Mouse (Mus musculus) MEL (cell line): ENCODE measurements around the gene Hist1h3a. TPM values are rescaled to one million over a fixed set of nuclear protein-coding genes. Genes with fewer than 3 reads are reported as not detected.

ENCODE experiments used
- DNase-seq: peaks from one replicate; pipeline ENCODE4 v3.0.0; 2011; ENCODE audit warnings: low read depth, low spot score
- H3K27ac ChIP-seq: 2 replicates; pipeline ENCODE4 v1.5.1; 2012; ENCODE audit warnings: low read depth, mild to moderate bottlenecking, control low read depth, low read length, moderate library complexity; ENCODE audit not compliant: control insufficient read depth
- H3K27me3 ChIP-seq, 2 experiments: fragments of 150-350 bp in 1 of 2; sonication (generic) in 1 of 2; 2 replicates each; pipeline ENCODE4 v1.6.1; 2012; ENCODE audit warnings: low read length in 2 of 2, mild to moderate bottlenecking in 2 of 2, improper control_type of control experiment in 1 of 2, moderate library complexity in 1 of 2; ENCODE audit not compliant: insufficient read depth in 2 of 2, control insufficient read depth in 1 of 2
- H3K36me3 ChIP-seq, 2 experiments: 2 replicates each; pipeline ENCODE4 v1.6.1; 2012 to 2014; ENCODE audit warnings: low read length in 2 of 2, improper control_type of control experiment in 1 of 2, inconsistent platforms in 1 of 2, mild to moderate bottlenecking in 1 of 2; ENCODE audit not compliant: insufficient read depth in 2 of 2, control insufficient read depth in 1 of 2
- H3K4me1 ChIP-seq, 2 experiments: fragments of 150-350 bp in 1 of 2; sonication (generic) in 1 of 2; 2 replicates each; pipeline ENCODE4 v1.6.1; 2012; ENCODE audit warnings: low read length in 2 of 2, improper control_type of control experiment in 1 of 2, mild to moderate bottlenecking in 1 of 2; ENCODE audit not compliant: insufficient read depth in 2 of 2, control insufficient read depth in 1 of 2
- H3K4me3 ChIP-seq, 2 experiments: fragments of 150-350 bp in 1 of 2; sonication (generic) in 1 of 2; 2 replicates each; pipeline ENCODE4 v1.5.1; 2012; ENCODE audit warnings: low read depth in 2 of 2, low read length in 2 of 2, mild to moderate bottlenecking in 2 of 2, moderate library complexity in 2 of 2, control low read depth in 1 of 2, improper control_type of control experiment in 1 of 2; ENCODE audit not compliant: control insufficient read depth in 1 of 2, insufficient read depth in 1 of 2
- H3K79me2 ChIP-seq: 2 replicates; pipeline ENCODE4 v1.6.1; 2012; ENCODE audit warnings: mild to moderate bottlenecking, low read length, moderate library complexity; ENCODE audit not compliant: control insufficient read depth, poor library complexity, insufficient read depth
- H3K9ac ChIP-seq: 2 replicates; pipeline ENCODE4 v1.6.1; 2012; ENCODE audit warnings: low read depth, mild to moderate bottlenecking, control low read depth, low read length, moderate library complexity; ENCODE audit not compliant: control insufficient read depth, poor library complexity, severe bottlenecking
- H3K9me3 ChIP-seq: fragments of 150-350 bp; sonication (generic); replicated peaks from 2 replicates; pipeline ENCODE4 v1.6.1; 2012; ENCODE audit warnings: mild to moderate bottlenecking, low read length, improper control_type of control experiment, moderate library complexity; ENCODE audit not compliant: insufficient read depth
- CHD2 ChIP-seq: IDR thresholded peaks from 2 replicates; pipeline ENCODE4 v1.6.1; 2011; ENCODE audit warnings: low read length, improper control_type of control experiment
- E2F4 ChIP-seq: IDR thresholded peaks from 2 replicates; pipeline ENCODE4 v1.6.1; 2011; ENCODE audit warnings: low read depth, low read length, improper control_type of control experiment, borderline replicate concordance
- ETS1 ChIP-seq: IDR thresholded peaks from 2 replicates; pipeline ENCODE4 v1.6.1; 2012; ENCODE audit warnings: low read depth, mild to moderate bottlenecking, inconsistent platforms, low read length, improper control_type of control experiment, moderate library complexity
- MAFK ChIP-seq: IDR thresholded peaks from 2 replicates; pipeline ENCODE4 v1.6.1; 2011; ENCODE audit warnings: low read depth, mild to moderate bottlenecking, low read length, improper control_type of control experiment, borderline replicate concordance
- MEF2A ChIP-seq: IDR thresholded peaks from 2 replicates; pipeline ENCODE4 v1.6.1; 2014; ENCODE audit warnings: low read depth, mild to moderate bottlenecking, inconsistent platforms, low read length, improper control_type of control experiment; ENCODE audit not compliant: poor library complexity, insufficient replicate concordance, severe bottlenecking; ENCODE audit errors: extremely low read depth
- MYB ChIP-seq: IDR thresholded peaks from 2 replicates; pipeline ENCODE4 v1.6.1; 2011; ENCODE audit warnings: mild to moderate bottlenecking, low read depth, low read length, improper control_type of control experiment
- POLR2A ChIP-seq, 2 experiments: IDR thresholded peaks; 2 replicates each; pipeline ENCODE4 v1.6.1; 2011 to 2012; ENCODE audit warnings: low read length in 2 of 2, mild to moderate bottlenecking in 2 of 2, control low read depth in 1 of 2, improper control_type of control experiment in 1 of 2, low read depth in 1 of 2, moderate library complexity in 1 of 2; ENCODE audit not compliant: control insufficient read depth in 1 of 2, insufficient read depth in 1 of 2, poor library complexity in 1 of 2
- POLR2AphosphoS5 ChIP-seq: IDR thresholded peaks from 2 replicates; pipeline ENCODE4 v1.6.1; 2012; ENCODE audit warnings: low read depth, borderline replicate concordance, mild to moderate bottlenecking, inconsistent platforms, low read length, moderate library complexity, mixed read lengths
- SIN3A ChIP-seq: IDR thresholded peaks from 2 replicates; pipeline ENCODE4 v1.6.1; 2012; ENCODE audit warnings: low read length, improper control_type of control experiment, inconsistent platforms
- TBP ChIP-seq: IDR thresholded peaks from 2 replicates; pipeline ENCODE4 v1.8.0; 2011; ENCODE audit warnings: low read depth, low read length, improper control_type of control experiment
- TCF12 ChIP-seq: IDR thresholded peaks from 2 replicates; pipeline ENCODE4 v1.6.1; 2014; ENCODE audit warnings: low read depth, mild to moderate bottlenecking, inconsistent platforms, low read length, improper control_type of control experiment, moderate library complexity
- UBTF ChIP-seq: IDR thresholded peaks from 2 replicates; pipeline ENCODE4 v1.6.1; 2012; ENCODE audit warnings: low read depth, mild to moderate bottlenecking, inconsistent platforms, low read length, improper control_type of control experiment, moderate library complexity, borderline replicate concordance; ENCODE audit not compliant: insufficient read depth
- polyA plus RNA-seq, 2 experiments: library from polyadenylated mRNA; stranded (reverse) in 1 of 2; unstranded in 1 of 2; fragments of >175 nt in 1 of 2; fragments of >200 nt in 1 of 2; gene quantifications; 2 replicates each; pipeline versions ENCODE4 v1.2.1 to v1.2.4; 2012; ENCODE audit warnings: low replicate concordance in 2 of 2, low read depth in 1 of 2; ENCODE audit not compliant: insufficient read length in 2 of 2, insufficient read depth in 1 of 2, missing spikeins in 1 of 2
- total RNA-seq: library from RNA; depleted of rRNA; stranded (reverse); fragments of 300-350 nt; gene quantifications from 2 replicates; pipeline ENCODE4 v1.2.3, GENCODE M21; 2012

Hist1h3a gene
- total and polyA plus RNA-seq, 3 experiments: 6.5 to 1,097 TPM; not detected in 1

DNA sequence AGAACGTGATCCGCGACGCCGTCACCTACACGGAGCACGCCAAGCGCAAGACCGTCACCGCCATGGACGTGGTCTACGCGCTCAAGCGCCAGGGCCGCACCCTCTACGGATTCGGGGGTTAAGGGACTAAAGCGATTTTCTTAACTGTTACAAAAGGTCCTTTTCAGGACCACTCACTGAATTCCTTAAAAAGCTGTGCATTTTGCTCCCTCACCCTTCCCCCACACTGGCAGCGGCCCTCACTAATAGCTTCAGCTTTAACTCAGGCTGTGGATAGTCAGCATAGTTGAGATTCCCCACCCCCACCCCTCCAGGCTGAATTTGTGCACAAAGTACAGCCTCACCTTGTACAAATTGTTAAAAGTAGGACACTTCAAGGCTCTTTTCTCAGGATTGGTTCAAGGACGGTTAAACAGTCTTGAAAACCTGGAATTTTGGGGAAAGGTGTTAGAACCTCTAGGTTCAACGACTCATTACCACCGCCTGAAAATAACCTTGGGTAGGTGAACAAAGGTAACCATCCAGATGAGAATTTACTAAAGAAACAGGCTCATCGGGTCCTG is 4.9 kb downstream of the Hist1h3a start:
- TF ChIP-seq UBTF (peak; percentile 92; the same call in 1 of the 2 replicates), E2F4 (no peak), SIN3A (no peak), POLR2A (IDR thresholded peaks at IDR 0.05; ENCODE audit: control insufficient read depth in 1 of 2, insufficient read depth in 1 of 2, low read depth in 1 of 2, low read length in 2 of 2, poor library complexity in 1 of 2) (peak; percentile 97 to 100), POLR2AphosphoS5 (peak; percentile 98; the same call in 1 of the 2 replicates), MYB (no peak), TBP (peak; percentile 39; the same call in 1 of the 2 replicates), ETS1 (no peak), CHD2 (no peak)
- TF ChIP-seq, all 39 proteins: peak for 4
- DNase-seq: peak; percentile 92
- peak overlapping the region in 1 of 2 experiments; percentile 30; a peak in 1 of 4 replicates for H3K4me3 ChIP-seq

DNA sequence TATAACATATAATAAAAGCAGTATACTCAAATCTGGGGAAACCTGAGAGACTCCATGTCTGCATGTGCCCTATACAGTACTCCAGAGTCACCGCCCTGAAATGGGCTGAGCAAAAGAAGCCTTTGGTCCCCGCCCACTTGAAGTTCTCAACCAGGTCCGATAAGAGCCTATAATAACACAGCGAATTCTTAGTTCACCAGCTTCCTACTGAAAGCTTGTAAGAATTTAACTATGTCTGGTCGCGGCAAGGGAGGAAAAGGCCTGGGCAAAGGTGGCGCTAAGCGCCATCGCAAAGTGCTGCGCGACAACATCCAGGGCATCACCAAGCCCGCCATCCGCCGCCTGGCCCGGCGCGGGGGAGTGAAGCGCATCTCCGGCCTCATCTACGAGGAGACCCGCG is 5.4 kb downstream of the Hist1h3a start, which contains the start of gene Hist1h4b:
Hist1h4b (plus strand) TSS at position 224 of the 400 bp plus-strand sequence.
- peak; percentile 97 for DNase-seq
- H3K79me2 ChIP-seq: no peaks in the 10 kb centered on the region; the same call in 1 of the 2 replicates
- peak within 1 kb of the TSS; percentile 81 for H3K27ac ChIP-seq
- peak within 1 kb of the TSS; percentile 67 for H3K9ac ChIP-seq
- no peaks in the 10 kb centered on the region for H3K27me3 ChIP-seq
- peaks cover 0 to 49% of the 10 kb centered on the region in 2 experiments; a peak in 2 of 4 replicates for H3K36me3 ChIP-seq
- H3K4me1 ChIP-seq: peaks cover 0 to 11% of the 10 kb centered on the region in 2 experiments; a peak in 2 of 4 replicates
- H3K9me3 ChIP-seq: no peaks in the 10 kb centered on the region
- H3K4me3 ChIP-seq: peak within 1 kb of the TSS in 1 of 2 experiments; percentile 30; a peak in 1 of 4 replicates
- TF ChIP-seq POLR2AphosphoS5 (peak; percentile 98; the same call in 1 of the 2 replicates), TBP (peak; percentile 99), TCF12 (no peak), MAFK (no peak), POLR2A (IDR thresholded peaks at IDR 0.05; ENCODE audit: control insufficient read depth in 1 of 2, insufficient read depth in 1 of 2, low read depth in 1 of 2, low read length in 2 of 2, poor library complexity in 1 of 2) (peak in 1 of 2 experiments; percentile 98; a peak in 2 of 4 replicates), MEF2A (no peak)
- TF ChIP-seq, all 39 proteins: peak for 3

More for the DNA sequence above, 4.9 kb downstream of the Hist1h3a start:
- peak overlapping the region; percentile 81 for H3K27ac ChIP-seq
- peaks cover 0 to 11% of the 10 kb centered on the region in 2 experiments; a peak in 2 of 4 replicates for H3K4me1 ChIP-seq
- H3K27me3 ChIP-seq: no peaks in the 10 kb centered on the region
- no peaks in the 10 kb centered on the region; the same call in 1 of the 2 replicates for H3K79me2 ChIP-seq
- no peaks in the 10 kb centered on the region for H3K9me3 ChIP-seq
- H3K9ac ChIP-seq: peak overlapping the region; percentile 67
- H3K36me3 ChIP-seq: peaks cover 0 to 49% of the 10 kb centered on the region in 2 experiments; a peak in 2 of 4 replicates
